Mouse (Mus musculus) hindbrain, embryonic 15.5 days (tissue): ENCODE results near the gene Rassf1. TPM values are rescaled to one million over a fixed set of nuclear protein-coding genes. Genes with fewer than 3 reads are reported as not detected.

ENCODE experiments used
- ATAC-seq: fragments of 200-750 bp; cut with Nextera tagmentation; 2 replicates; pipeline ENCODE4 v1.8.0; 2017; ENCODE audit warnings: low read depth, moderate number of reproducible peaks, moderate TSS enrichment; ENCODE audit not compliant: low FRiP score
- H3K27ac ChIP-seq: fragments of 300-500 bp; sonication (generic); replicated peaks from 2 replicates; pipeline ENCODE4 v1.5.1; 2015; ENCODE audit warnings: mild to moderate bottlenecking, inconsistent platforms
- H3K27me3 ChIP-seq: fragments of 300-500 bp; sonication (generic); 2 replicates; pipeline ENCODE4 v1.6.1; 2015; ENCODE audit warnings: control low read depth, inconsistent platforms
- H3K36me3 ChIP-seq: fragments of 300-500 bp; sonication (generic); 2 replicates; pipeline ENCODE4 v1.6.1; 2015; ENCODE audit warnings: control low read depth, inconsistent platforms
- H3K4me1 ChIP-seq: fragments of 300-500 bp; sonication (generic); replicated peaks from 2 replicates; pipeline ENCODE4 v1.6.1; 2015; ENCODE audit warnings: control low read depth, inconsistent platforms
- H3K4me2 ChIP-seq: fragments of 300-500 bp; sonication (generic); 2 replicates; pipeline ENCODE4 v1.6.1; 2015; ENCODE audit warnings: moderate library complexity, mild to moderate bottlenecking, inconsistent platforms
- H3K4me3 ChIP-seq: fragments of 300-500 bp; sonication (generic); 2 replicates; pipeline ENCODE4 v1.5.1; 2015; ENCODE audit warnings: mild to moderate bottlenecking, inconsistent platforms
- H3K9ac ChIP-seq: fragments of 300-500 bp; sonication (generic); 2 replicates; pipeline ENCODE4 v1.6.1; 2015; ENCODE audit warnings: inconsistent platforms
- H3K9me3 ChIP-seq: fragments of 300-500 bp; sonication (generic); 2 replicates; pipeline ENCODE4 v1.6.1; 2016; ENCODE audit warnings: control low read depth, inconsistent platforms
- WGBS: fragments of 180-500 bp; shearing (Covaris S2); methylation state at CpG from one replicate; pipeline ENCODE4 v1.1.7; 2015; 5-methylcytosine and 5-hydroxymethylcytosine counted together
- polyA plus RNA-seq: library from polyadenylated mRNA; unstranded; fragments of >200 nt; fragmentation: Nextera tagmentation; extraction: Ambion mirVana; gene quantifications from 2 replicates; pipeline ENCODE4 v1.2.1, GENCODE M21; 2015

Gene Rassf1
- polyA plus RNA-seq, 1 experiment from 2014 or later = 43.9 TPM

DNA sequence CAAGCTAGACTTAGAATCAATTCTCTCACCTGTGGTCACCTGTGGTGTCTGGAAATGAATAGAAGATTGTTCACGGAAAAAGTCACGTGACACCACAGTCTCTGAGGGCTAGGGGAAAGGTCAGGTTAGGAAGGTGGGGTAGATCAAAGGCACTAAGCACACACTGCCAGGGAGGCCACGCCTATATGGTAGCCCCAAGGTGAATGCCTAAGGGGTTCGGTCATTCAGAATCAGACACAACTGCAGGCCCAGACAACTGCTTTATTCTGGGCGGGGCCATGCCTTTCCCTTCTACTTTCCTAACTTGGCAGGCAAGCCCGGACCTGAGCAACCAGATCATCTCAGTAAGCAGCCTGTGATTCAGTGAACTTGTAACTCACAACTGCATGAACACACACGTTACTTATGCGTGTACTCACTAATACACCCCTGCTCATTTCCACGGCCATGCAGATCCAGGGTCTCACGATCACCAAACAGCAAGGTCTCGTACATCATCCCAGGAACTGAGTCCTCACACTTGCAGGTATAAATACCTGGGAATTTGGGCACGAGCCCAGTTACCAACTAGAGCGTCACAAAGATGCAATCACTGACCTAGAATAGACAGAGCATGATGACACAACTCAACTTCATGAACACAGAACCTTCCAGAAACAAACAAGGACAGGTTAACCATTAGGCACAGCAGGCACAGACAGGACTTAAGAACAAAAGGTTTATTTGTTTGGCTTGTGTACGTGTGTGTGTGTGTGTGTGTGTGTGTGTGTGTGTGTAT, 24.4 kb downstream of the Rassf1 start:
- Histone ChIP-seq H3K27me3 (no peaks in the 10 kb centered on the region), H3K27ac (peak overlapping the region; percentile 9; the same call in 1 of the 2 replicates), H3K9ac (no peak overlapping the region), H3K4me2 (no peak overlapping the region), H3K4me3 (no peak overlapping the region), H3K4me1 (peaks cover 30% of the 10 kb centered on the region), H3K36me3 (peaks cover 24% of the 10 kb centered on the region), H3K9me3 (no peaks in the 10 kb centered on the region)
- WGBS = 87% methylated on average over 14 of the region's 14 CpGs
- ATAC-seq = no peak

DNA sequence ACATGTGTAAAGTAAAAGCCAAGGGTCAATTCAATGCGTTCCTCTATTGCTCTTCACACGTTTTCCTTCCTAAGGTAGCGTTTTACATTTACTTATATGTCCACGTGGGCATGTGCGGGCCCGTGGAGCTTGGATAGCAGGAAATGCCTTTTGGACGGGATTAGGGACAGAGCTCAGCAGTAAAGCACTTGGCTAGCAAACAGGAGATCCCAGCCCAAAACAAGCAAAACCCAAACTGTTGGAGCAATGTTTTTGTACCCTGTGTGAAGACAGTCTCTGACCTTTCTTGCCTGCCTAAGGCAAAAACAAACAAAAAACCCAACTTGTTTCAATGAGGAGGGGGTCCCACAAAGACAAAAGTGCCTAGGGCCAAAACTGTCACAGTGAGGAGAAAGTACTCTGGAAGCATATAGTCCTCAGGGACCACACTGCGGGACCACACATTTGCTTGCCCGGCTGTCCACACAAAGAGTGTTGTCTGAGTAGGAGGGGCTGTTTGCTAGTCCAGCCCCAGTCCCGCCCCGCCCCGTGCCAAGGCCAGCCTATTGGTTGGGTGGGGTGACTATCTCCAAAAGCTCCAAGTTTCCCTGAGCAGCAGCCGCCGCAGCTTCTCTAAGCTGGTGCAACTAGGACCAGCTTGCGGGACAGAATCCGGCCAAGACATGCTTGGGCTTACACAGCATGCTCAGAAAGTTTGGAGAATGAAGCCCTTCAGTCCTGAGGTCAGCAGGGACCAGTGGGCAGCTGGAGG, 25.2 kb downstream of the Rassf1 start, which contains the start of gene Hyal1:
Gene Hyal1 (plus strand): TSS at position 571 of the 751 bp plus-strand sequence.
- Histone ChIP-seq H3K4me3 (peak within 1 kb of the TSS; percentile 18), H3K27ac (peak within 1 kb of the TSS; percentile 54), H3K9ac (no peak within 1 kb of the TSS), H3K27me3 (no peaks in the 10 kb centered on the region), H3K4me2 (peak within 1 kb of the TSS; percentile 45), H3K4me1 (peaks cover 29% of the 10 kb centered on the region), H3K36me3 (peaks cover 24% of the 10 kb centered on the region), H3K9me3 (no peaks in the 10 kb centered on the region)
- 27% methylated on average over 16 of the region's 16 CpGs for WGBS
- ATAC-seq = peak; percentile 54

DNA sequence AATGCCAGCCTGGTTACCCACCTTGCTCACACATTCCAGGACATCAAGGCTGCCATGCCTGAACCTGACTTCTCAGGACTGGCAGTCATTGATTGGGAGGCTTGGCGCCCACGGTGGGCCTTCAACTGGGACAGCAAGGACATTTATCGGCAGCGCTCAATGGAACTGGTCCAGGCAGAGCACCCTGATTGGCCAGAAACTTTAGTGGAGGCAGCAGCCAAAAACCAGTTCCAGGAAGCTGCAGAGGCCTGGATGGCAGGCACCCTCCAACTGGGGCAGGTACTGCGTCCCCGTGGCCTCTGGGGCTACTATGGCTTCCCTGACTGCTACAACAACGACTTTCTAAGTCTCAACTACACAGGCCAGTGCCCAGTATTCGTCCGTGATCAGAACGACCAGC, 26.5 kb downstream of the Rassf1 start:
- Histone ChIP-seq H3K4me1 (peaks cover 31% of the 10 kb centered on the region), H3K27me3 (no peaks in the 10 kb centered on the region), H3K4me3 (no peak overlapping the region), H3K9ac (no peak overlapping the region), H3K9me3 (no peaks in the 10 kb centered on the region), H3K27ac (no peak overlapping the region), H3K36me3 (peaks cover 18% of the 10 kb centered on the region), H3K4me2 (no peak overlapping the region)
- ATAC-seq = no peak
- 94% methylated on average over 10 of the region's 10 CpGs for WGBS

DNA sequence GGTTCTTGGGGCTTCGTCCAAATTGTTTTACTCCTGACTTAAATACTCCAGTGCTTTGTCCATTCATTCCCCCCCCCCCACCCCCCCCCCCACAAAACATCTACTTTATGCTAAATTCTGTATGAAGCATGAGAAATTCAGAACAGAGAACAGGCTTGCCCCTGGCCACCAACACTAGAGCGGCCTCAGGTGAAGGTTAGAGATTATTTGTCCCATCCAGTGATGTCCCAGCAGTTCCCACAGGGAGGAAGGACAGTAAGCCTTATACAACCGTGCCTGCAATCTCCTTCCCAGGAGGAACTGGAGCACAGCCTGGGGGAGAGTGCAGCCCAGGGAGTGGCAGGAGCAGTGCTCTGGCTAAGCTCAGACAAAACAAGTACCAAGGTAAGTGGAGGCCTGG, 27.2 kb downstream of the Rassf1 start, which contains the start of gene Naa80:
Gene Naa80 (plus strand): TSS at position 301 of the 400 bp plus-strand sequence.
- no peak for ATAC-seq
- Histone ChIP-seq H3K4me3 (no peak within 1 kb of the TSS), H3K4me1 (peaks cover 31% of the 10 kb centered on the region), H3K27me3 (no peaks in the 10 kb centered on the region), H3K9me3 (no peaks in the 10 kb centered on the region), H3K27ac (no peak within 1 kb of the TSS), H3K4me2 (peak within 1 kb of the TSS; percentile 92; the same call in 1 of the 2 replicates), H3K9ac (no peak within 1 kb of the TSS), H3K36me3 (peaks cover 12% of the 10 kb centered on the region)
- 92% methylated on average over 3 of the region's 3 CpGs for WGBS

DNA sequence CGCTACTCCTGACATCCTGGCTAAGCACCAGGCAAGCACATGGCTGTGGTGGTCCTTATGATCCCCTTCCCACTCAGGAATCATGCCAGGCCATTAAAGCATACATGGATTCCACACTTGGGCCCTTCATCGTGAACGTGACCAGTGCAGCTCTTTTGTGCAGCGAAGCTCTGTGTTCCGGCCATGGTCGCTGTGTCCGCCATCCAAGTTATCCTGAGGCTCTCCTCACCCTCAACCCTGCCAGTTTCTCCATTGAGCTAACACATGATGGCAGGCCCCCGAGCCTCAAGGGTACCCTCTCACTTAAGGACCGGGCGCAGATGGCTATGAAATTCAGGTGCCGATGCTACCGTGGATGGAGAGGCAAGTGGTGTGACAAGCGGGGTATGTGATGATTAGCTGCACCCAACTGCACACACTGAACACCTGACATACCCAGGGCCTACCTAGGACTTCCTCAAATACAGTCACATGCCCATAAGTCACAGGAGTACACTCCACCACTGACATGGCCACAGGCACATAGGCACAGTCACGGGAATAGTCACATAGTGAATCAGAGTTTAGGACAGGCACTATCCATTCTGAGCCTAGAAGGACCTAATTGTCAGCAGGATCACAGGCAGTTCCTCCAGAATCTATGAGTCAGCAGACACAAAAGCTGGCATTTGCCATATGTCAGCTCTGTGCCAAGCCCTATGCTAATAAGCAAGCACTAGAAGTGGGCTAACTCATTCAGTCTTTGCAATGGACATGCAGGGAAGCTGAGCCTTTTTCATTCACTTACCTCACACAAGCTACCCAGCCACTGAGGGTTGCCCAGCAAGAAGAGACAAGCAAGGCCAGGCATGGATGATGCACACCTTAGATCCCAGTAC, 27.9 kb downstream of the Rassf1 start:
- no peak overlapping the region for H3K9ac ChIP-seq
- H3K36me3 ChIP-seq = peaks cover 9% of the 10 kb centered on the region
- 89% methylated on average over 14 of the region's 14 CpGs for WGBS
- no peaks in the 10 kb centered on the region for H3K27me3 ChIP-seq
- H3K4me3 ChIP-seq = no peak overlapping the region
- H3K9me3 ChIP-seq = no peaks in the 10 kb centered on the region
- H3K4me1 ChIP-seq = peaks cover 31% of the 10 kb centered on the region
- no peak overlapping the region for H3K27ac ChIP-seq
- ATAC-seq = no peak
- peak overlapping the region; percentile 92; the same call in 1 of the 2 replicates for H3K4me2 ChIP-seq

DNA sequence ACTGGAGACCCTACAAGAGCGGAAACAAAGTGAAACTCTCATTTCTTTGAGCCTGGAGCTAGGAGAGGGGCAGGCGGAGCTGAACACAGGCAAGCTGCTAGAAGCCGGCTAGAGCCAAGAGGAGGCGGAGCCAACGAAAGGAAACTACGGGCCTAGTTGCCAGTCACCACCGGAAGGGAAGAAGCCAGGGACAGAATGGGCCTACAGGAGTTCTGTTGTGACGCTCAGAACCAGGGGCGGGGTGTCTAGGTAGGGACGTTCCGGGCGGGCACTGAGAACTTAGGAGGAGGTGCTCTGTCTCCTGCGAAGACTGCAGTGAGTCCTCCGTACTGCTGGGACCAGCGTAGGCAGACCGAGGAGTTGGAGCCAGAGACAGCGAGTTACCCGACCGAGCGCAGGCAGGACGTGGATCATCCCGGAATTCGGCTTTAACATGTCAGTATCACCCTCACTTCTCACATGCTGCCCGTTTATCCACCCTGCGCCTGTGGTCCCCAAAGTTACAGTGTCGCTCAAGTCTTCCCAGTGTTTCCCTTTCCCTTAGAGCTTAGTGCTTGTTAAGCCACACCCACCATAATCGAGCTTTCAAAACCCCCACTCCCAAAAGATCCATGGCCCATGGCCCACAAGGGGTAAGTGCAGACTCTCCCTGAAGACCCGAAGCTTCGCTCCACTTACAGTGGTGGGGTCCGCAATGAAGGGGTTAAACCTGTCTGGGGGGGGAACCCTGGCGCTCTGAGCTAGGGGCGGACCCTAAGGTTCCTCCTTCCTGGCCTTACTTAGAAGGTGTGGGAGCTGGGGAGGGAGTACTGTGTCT, 29.4 kb downstream of the Rassf1 start, which contains the start of gene Hyal3:
Gene Hyal3 (plus strand): TSS at position 318 of the 817 bp plus-strand sequence.
- under 1% methylated on average over 32 of the region's 32 CpGs for WGBS
- peaks cover 31% of the 10 kb centered on the region for H3K4me1 ChIP-seq
- H3K27me3 ChIP-seq = no peaks in the 10 kb centered on the region
- no peaks in the 10 kb centered on the region for H3K36me3 ChIP-seq
- peak within 1 kb of the TSS; percentile 92 for H3K4me2 ChIP-seq
- peak within 1 kb of the TSS; percentile 82 for H3K27ac ChIP-seq
- peak within 1 kb of the TSS; percentile 54 for H3K9ac ChIP-seq
- no peaks in the 10 kb centered on the region for H3K9me3 ChIP-seq
- peak; percentile 76 for ATAC-seq
- peak within 1 kb of the TSS; percentile 60 for H3K4me3 ChIP-seq

DNA sequence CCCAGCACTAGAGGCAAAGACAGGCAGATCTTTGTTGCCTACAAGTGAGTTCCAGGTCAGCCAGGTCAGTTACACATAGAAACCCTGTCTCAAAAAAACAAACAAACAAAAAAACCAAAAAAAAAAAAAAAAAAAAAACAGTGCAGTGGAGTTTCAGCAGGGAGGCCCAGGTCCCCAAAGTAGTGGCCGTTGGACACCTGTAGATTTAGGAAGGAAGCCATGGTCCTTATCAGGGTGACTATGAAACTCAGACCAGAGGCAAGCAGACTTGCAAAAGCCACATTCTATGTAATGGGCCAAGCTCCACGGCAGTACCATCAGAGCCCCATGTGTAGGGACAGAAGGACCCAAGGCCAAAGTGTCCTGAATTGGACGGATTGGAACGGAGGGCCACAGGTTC, 30.2 kb downstream of the Rassf1 start:
- 81% methylated on average over 4 of the region's 4 CpGs for WGBS
- Histone ChIP-seq H3K27ac (no peak overlapping the region), H3K4me3 (peak overlapping the region; percentile 60), H3K36me3 (no peaks in the 10 kb centered on the region), H3K27me3 (no peaks in the 10 kb centered on the region), H3K9ac (peak overlapping the region; percentile 54), H3K4me2 (peak overlapping the region; percentile 92), H3K9me3 (no peaks in the 10 kb centered on the region), H3K4me1 (peaks cover 31% of the 10 kb centered on the region)
- no peak for ATAC-seq

DNA sequence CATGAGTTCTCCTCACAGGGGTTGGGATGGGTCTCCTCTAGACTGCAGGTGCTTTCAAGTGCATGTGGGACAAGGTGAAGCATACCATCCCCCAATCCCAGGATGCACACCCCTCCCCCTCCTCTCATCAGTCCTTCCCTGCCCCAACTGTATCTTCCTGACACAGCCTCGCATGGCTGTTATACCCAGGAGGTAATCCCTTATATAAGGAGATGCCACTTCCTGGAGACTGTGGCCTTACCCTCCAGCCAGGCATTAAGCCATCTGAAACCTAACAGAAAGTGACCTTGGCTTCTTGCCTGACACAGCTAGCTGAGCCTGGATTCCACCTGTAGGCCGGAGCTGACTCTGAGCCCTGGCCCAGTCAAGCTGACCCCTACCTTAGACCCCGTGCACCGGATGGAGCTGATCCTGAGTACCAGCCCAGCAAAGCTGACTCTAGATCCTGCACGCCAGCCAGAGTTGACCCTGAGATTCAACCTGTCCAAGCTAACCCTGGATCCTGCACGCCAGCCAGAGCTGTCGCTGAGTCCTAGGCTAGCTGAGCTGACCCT, 31.2 kb downstream of the Rassf1 start:
- 95% methylated on average over 7 of the region's 7 CpGs for WGBS
- Histone ChIP-seq H3K4me3 (no peak overlapping the region), H3K9me3 (no peaks in the 10 kb centered on the region), H3K27ac (no peak overlapping the region), H3K9ac (no peak overlapping the region), H3K4me1 (peaks cover 31% of the 10 kb centered on the region), H3K4me2 (no peak overlapping the region), H3K27me3 (no peaks in the 10 kb centered on the region), H3K36me3 (no peaks in the 10 kb centered on the region)
- no peak for ATAC-seq

DNA sequence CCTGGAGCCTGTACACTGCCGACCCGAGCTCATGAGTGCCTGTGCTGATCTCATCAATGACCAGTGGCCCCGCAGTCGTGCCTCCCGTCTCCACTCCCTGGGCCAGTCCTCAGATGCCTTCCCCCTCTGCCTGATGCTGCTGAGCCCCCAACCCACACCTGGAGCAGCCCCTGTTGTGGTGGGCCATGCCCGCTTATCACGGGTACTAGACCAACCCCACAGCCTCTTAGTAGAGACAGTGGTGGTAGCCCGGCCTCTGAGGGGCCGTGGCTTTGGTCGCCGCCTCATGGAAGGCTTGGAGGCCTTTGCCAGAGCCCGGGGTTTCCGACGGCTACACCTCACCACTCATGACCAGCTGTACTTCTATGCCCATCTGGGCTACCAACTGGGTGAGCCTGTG, 31.8 kb downstream of the Rassf1 start:
- H3K9me3 ChIP-seq = no peaks in the 10 kb centered on the region
- no peak overlapping the region for H3K4me2 ChIP-seq
- no peak overlapping the region for H3K27ac ChIP-seq
- no peak overlapping the region for H3K4me3 ChIP-seq
- H3K27me3 ChIP-seq = no peaks in the 10 kb centered on the region
- no peak overlapping the region for H3K9ac ChIP-seq
- ATAC-seq = no peak
- no peaks in the 10 kb centered on the region for H3K36me3 ChIP-seq
- peaks cover 34% of the 10 kb centered on the region for H3K4me1 ChIP-seq
- WGBS = 90% methylated on average over 14 of the region's 14 CpGs

DNA sequence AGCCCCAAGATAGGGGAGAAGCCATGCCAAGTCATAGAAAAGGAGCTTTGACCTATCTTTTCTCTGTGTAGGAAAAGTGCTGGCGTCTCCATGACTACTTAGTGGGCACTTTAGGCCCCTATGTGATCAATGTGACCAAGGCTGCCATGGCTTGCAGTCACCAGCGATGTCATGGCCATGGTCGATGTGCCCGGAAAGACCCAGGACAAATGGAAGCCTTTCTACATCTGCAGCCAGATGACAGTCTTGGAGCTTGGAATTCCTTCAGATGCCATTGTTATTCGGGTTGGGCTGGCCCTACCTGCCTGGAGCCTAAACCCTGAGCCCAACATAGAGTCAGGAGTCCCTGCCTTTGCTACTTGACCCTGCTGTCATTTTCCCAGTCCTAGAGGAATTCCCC, 35.1 kb downstream of the Rassf1 start:
- Histone ChIP-seq H3K36me3 (peaks cover 9% of the 10 kb centered on the region), H3K27ac (no peak overlapping the region), H3K9me3 (no peaks in the 10 kb centered on the region), H3K4me2 (no peak overlapping the region; the same call in 1 of the 2 replicates), H3K4me1 (peaks cover 21% of the 10 kb centered on the region), H3K4me3 (no peak overlapping the region), H3K9ac (no peak overlapping the region), H3K27me3 (no peaks in the 10 kb centered on the region)
- no peak for ATAC-seq
- 93% methylated on average over 5 of the region's 5 CpGs for WGBS
